Mouse (Mus musculus) lung, postnatal 10 days (tissue): ENCODE measurements around the gene Pnmt.
A peak's percentile ranks its signal among the peaks of the same experiment; 100 is the strongest.

Source experiments
- DNase-seq: peaks from one replicate; pipeline ENCODE4 v3.0.0; 2021

Gene Pnmt

DNA sequence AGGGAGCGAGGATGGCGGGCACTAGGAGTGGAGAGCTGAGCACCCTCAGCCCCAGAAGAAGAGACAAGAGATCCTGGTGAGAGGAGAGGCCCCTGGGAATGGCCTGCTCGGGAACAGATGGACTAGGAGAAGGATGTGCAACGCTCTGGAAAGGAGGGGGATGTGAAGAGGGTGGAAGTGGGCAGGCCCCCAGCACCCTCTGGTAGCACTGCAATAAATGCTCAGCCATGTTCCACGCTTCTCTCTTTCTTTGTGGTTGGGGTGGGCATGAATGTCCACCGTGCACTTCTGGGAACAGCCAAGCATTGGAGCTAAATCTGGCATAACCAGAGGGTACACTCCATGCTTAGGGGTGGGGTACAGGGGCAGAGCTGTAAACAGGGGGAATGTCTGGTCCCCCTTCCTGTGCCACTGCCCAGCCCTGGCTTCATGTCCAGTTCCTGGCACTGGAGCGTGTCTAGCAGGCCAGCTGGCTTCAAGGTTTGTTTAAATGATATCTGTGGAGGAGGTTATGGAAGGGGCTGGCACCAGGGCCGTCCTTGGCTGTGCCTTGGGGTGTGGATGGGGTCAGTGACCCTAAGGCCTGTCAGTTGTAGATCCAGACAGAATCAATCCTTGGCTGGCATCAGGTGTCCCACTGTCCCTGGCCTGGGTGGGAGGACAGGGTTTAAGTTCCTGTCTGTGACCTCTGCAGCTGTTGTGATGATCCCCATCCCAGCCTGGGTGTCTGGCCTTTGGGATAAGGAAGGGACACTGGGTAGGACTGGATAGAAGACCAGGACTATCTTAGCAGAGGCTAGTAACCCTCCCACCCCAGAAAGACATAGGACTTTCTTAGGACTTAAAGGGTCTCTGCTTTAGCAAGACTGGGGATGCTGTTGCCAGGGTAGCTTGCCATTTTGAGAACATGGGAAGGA, 1.3 kb upstream of the Pnmt start:
- no peak for DNase-seq

GRCm38 (mm10) chr11:98386596-98386995, 346 bp downstream of the Pnmt start:
- no peak for DNase-seq

DNA sequence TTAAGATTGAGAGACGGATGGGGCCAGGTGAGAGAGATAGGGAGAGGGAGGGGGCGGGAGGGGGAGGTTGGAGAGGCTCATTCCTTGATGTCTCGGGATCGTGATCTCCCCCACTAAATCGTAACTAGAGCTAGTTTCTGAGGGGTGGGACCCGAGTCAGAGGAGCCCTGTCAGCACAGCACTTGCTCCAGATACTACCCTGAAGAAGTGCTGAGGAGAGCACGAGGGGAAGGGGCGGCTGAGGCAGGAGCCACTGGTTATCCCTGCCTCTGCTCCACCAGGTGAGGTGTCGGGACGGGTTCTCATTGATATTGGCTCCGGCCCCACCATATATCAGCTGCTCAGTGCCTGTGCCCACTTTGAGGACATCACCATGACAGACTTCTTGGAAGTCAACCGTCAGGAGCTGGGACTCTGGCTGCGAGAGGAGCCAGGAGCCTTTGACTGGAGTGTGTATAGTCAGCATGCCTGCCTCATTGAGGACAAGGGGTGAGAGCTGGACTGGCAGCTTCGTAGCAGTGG, 867 bp downstream of the Pnmt start:
- DNase-seq = no peak

DNA sequence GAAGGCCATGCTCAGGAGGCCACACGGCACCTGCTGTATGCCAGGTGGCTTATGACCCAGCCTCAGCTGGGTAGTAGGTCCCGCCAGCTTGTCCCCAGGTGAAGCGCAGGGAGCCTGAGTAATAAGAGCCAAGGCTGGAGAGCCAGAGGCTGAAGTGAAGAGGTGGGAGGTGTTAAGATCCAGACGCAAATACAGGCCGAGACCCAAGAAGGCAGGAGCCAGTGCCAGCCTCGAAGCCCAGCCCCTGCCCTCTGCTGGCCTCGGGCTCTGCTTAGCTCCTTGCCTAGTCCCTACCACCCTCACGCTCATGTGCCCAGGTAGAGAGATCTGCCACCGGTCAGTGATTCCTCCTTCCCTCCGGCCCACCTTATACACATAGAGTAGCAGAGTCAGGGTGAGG, 2.0 kb downstream of the Pnmt start:
- no peak for DNase-seq

DNA sequence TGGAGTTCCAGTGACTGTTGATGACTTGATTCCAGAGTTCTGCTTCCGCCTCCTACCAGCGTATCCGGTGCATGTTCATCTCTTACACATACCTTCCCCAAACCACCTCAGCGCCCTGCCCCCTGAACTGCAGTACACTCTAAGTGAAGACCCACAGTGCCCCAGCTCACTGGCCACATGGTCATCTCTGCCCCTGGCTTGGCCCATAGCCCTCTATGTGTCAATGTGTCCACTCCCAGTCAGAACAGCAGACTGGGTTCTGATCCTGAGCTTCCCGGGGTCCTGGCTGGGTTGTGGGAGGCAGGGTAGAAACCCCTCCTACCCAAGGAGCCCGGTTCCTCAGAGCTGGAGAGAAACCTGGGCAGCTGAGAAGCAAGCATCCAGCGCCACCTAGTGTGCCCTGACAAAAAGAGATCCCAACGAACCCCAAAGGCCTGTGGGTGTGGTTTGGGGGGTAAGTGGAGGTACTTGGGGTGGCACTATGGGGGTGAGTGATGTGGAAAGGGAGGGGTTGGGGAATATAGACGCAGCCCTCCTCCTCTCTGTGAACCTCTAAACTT, 3.1 kb downstream of the Pnmt start:
- DNase-seq = peak; percentile 74

GRCm38 (mm10) chr11:98390141-98390540, 3.9 kb downstream of the Pnmt start:
- no peak for DNase-seq

GRCm38 (mm10) chr11:98392034-98392433, 5.8 kb downstream of the Pnmt start:
- no peak for DNase-seq

DNA sequence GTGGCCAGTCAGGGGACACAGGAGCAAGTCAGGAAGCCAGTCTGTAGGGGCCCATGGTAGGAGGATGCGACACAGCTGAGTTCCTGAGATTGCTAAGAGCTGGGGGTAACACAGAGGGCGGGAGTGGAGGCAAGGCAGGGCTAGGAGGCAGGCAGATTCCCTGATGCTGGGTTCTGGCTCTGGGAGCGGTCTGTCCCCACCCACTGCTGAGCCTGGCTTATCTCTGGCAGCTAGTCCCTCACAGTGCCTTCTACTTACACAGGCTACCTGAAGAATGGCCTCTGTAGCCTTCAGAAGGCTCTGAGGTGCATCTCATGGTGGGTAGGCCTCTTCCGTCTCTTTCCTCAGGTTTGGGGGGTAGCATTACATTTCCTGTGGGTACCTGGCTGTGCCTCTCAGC, 6.4 kb downstream of the Pnmt start:
- no peak for DNase-seq

DNA sequence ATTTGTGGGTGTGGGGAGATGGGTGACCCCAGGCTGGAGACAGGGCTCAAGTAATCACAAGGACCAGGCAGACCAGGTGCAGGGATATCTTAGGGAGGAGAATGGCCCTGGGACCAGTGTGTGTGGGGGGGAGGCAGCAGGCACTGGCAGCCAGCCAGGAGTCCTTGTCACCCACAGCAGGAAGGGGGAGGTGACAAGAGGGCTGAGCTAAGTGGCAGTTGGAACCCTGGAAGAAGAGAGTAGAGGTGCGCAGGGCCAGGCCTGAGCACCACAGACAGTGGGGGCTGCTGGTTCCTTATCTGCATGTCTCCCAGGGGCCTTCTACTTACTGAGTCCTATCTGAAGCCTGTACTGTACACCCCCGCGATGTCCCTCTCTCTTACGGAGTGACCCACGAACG, 7.1 kb downstream of the Pnmt start:
- DNase-seq = peak; percentile 66

GRCm38 (mm10) chr11:98394301-98394700, 8.1 kb downstream of the Pnmt start:
- no peak for DNase-seq

DNA sequence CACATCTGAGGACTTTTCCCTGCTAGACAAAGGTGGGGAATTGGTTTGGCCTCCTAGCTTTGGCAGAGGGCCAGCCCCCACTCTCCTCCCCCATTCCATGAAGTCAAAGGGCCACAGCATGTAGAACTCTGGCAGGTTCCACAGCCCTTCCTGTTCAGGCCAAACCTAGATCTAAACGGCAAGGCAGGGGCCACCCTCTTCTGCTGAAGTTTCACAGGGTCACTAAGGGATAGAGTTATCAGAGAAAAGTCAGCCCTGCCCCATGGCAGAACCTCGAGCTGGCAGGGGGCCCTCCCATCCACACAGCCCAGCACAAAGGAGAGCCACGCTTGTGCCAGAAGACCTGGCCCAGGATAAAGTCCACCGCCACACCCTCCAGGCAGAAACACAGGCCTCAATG, 8.8 kb downstream of the Pnmt start:
- no peak for DNase-seq

DNA sequence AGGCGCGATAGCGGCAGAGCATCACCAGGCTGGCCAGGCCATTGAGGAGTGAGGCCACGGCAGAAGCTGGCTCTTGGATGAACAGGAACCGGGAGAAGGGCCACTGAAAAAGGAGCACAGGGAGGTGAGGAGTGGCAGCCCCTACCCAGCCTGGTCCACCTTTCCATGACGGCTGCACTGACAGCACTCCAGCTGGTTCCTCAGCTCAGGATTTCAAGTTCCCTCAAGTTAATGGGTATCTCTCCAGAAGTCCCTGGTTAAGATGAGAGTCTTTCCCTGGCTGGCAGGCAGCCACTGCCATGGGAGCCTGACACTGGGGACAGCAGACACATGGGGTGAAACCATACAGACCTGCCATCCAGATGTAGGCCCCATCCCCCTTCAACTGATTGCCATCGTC, 11.7 kb downstream of the Pnmt start:
- no peak for DNase-seq

GRCm38 (mm10) chr11:98400161-98400726, 14.0 kb downstream of the Pnmt start, which contains the start of gene Pgap3:
TSS of gene Pgap3 (minus strand) at chr11:98400490.
- peak; percentile 92 for DNase-seq

- DNase-seq = no peak
These were observed 14.6 kb downstream of the Pnmt start for GRCm38 (mm10) chr11:98400816-98401215.

DNA sequence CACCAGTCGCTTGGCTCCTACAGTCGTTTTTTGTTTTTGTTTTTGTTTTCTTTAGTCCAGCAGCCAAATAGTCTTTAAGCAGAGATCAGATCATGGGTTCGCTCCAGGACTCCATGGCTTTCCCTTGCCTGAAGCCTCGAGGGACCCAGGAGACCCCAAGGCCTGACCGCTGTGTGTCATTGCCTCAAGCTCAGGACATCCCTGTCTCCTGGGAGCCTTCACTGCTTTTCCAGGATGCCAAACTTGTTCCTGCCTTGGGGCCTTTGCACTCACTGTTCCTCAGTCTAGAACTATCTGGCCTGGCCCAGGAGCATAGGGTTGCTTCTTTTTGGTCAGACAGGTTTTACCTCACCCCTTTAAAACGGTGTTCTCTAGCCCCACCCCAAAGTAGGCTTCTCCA, 20.4 kb downstream of the Pnmt start:
- DNase-seq = no peak

- DNase-seq = no peak
These were observed 22.6 kb downstream of the Pnmt start for GRCm38 (mm10) chr11:98408872-98409271.

DNA sequence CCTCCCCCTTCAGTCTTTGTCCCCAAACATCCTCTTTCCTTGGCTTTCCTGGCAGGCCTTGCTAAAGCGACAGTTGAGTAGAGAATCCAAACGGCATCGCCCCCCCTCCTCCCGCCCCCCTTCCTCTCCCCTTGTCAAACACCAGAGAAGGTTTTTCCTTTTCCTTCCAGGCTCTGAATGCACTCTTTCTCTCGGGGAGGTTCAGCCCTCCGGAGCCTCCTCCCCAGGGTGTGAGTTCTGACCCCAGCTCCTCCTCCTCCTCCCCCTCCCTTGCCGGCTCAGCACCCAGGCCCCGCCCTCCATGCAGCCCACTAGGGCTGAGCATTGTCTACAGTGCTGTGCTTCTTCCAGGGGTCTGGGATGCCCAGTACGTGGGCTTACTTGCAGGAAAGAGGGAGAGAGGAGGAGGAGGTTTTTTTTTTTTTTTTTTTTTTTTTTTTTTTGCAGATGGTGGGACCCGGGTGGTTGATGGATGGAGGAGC, 23.1 kb downstream of the Pnmt start:
- DNase-seq = peak; percentile 80

GRCm38 (mm10) chr11:98412273-98412796, 26.1 kb downstream of the Pnmt start, which contains the start of gene Erbb2:
TSS of gene Erbb2 (plus strand) at chr11:98412470.
- DNase-seq = peak; percentile 87

DNA sequence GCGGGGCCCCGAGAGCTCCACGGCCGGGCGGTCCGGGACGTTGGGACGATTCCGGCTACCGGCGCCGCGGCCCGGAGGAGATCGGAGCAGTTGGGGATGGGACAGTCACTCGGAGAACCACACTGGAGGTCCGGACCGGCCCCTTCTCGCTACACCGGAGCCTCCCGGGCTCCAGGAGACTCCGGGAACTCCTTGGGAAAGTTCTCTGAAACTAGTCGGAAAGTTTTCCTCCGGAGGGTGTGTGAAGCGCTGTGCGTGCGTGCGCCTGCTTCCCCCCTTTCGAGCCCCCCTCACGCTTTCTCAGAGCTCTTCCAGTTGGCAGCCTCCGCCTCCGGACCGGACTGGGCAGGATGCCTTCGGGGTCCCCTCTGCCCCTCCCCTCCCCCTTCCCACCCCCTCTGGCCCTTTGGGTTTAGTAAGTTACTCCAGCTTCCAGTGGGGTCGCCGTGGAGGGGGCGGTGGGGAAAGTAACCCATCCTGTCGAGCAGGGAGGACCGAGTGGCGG, 26.6 kb downstream of the Pnmt start:
- peak; percentile 69 for DNase-seq

DNA sequence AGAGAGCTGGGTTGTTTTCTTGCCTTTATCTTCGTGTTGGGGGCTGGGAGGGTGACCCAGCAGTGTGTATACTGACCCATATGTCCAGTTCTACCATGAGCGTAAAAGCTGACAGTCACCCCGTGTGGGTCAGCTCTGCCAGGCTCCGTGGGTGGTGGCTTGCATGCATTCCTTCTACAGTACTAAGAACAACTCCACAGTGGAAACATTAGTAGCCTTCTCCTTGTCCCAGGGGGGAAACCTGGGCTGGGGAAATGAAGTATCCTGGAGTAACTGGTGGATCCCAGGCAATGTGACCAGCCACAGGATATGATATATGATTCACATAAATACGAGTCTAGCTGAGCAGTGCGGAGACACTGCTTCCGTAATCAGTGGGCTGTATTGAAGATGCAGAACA, 27.5 kb downstream of the Pnmt start:
- DNase-seq = no peak

DNA sequence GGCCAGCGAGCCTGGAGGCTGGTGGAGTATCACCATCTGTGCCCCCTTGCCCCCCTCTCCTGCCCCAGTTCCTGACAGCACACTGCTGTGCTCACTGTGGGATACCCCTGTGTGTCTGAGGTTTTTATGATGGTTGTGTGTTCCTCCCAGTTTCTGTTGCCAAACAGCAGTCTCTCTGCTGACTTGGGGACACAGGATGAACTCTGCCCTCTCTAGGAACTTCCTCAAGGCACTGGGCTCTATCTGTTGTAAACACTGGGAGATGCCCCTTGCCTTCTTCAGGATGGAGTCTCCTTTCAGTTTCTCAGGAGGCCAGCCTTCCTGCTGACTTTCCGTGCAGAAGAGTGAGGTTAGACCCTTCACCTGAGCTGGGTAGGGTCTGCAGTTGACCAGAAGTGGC, 27.9 kb downstream of the Pnmt start:
- no peak for DNase-seq

- no peak for DNase-seq
These were observed 30.8 kb downstream of the Pnmt start for GRCm38 (mm10) chr11:98417074-98417473.

GRCm38 (mm10) chr11:98418273-98418672, 32.0 kb downstream of the Pnmt start:
- DNase-seq = no peak
